Mouse (Mus musculus) spleen, postnatal 14 days (tissue): ENCODE results near the gene Gpr139.

ENCODE experiments used
- DNase-seq, 2 experiments: peaks; one replicate each; pipeline ENCODE4 v3.0.0; 2021 to 2022; ENCODE audit warnings: low spot score in 2 of 2

Gene Gpr139

GRCm38 (mm10) chr7:119184341-119185143 is at the start of gene Gpr139:
Gpr139 (minus strand) TSS chr7:119184603.
- no peak for DNase-seq

GRCm38 (mm10) chr7:119230971-119231370 is 46.6 kb upstream of the Gpr139 start:
- no peak for DNase-seq

GRCm38 (mm10) chr7:119222706-119223105 is 38.3 kb upstream of the Gpr139 start:
- no peak for DNase-seq

- no peak for DNase-seq
Measured at GRCm38 (mm10) chr7:119219121-119219520, 34.7 kb upstream of the Gpr139 start.

- DNase-seq = no peak
Measured at GRCm38 (mm10) chr7:119207251-119207650, 22.8 kb upstream of the Gpr139 start.

GRCm38 (mm10) chr7:119186374-119186773 is 2.0 kb upstream of the Gpr139 start:
- no peak for DNase-seq

GRCm38 (mm10) chr7:119185181-119185940 is 958 bp upstream of the Gpr139 start:
- no peak for DNase-seq

- DNase-seq = no peak
Measured at GRCm38 (mm10) chr7:119181053-119181452, 3.4 kb downstream of the Gpr139 start.

- no peak for DNase-seq
Measured at GRCm38 (mm10) chr7:119160015-119160414, 24.4 kb downstream of the Gpr139 start.

- no peak for DNase-seq
Measured at GRCm38 (mm10) chr7:119111771-119112170, 72.6 kb downstream of the Gpr139 start.

- DNase-seq = no peak
Measured at GRCm38 (mm10) chr7:119105878-119106277, 78.5 kb downstream of the Gpr139 start.

GRCm38 (mm10) chr7:119096583-119096982 is 87.8 kb downstream of the Gpr139 start:
- no peak for DNase-seq
